Comparison of ENCODE assay signal across 8 mouse cellular contexts in genomic region chr10:60107448-60107847, GRCm38 (mm10). TPM values are rescaled to one million over a fixed set of nuclear protein-coding genes. Genes with fewer than 3 reads are reported as not detected.
DNase-seq lines count a peak whose midpoint lies in the region; ATAC-seq and TF ChIP-seq lines count a peak whose summit lies in the region.

No protein-coding gene starts in this region.

- no peak for TF ChIP-seq POLR2A in liver, adult 2 months (IDR thresholded peaks at IDR 0.05; ENCODE audit: extremely low read depth, insufficient read depth, low read length)

- no peaks in the 10 kb centered on the region for H3K4me1 ChIP-seq in liver, adult 2 months (ENCODE audit: control insufficient read depth, insufficient read depth, low read length)
- no peaks in the 10 kb centered on the region; the same call in 1 of the 2 replicates for H3K4me1 ChIP-seq in brown adipose tissue, adult 24 weeks (ENCODE audit: control insufficient read depth, insufficient read depth, insufficient read length, low read length)
- H3K4me1 ChIP-seq in forebrain, embryonic 13.5 days = peaks cover 37% of the 10 kb centered on the region
- peaks cover 28% of the 10 kb centered on the region for H3K4me1 ChIP-seq in limb, embryonic 12.5 days (replicated peaks)

- no peaks in the 10 kb centered on the region for H3K9me3 ChIP-seq in forebrain, embryonic 13.5 days (replicated peaks)
- no peaks in the 10 kb centered on the region for H3K9me3 ChIP-seq in limb, embryonic 12.5 days

- H3K79me2 ChIP-seq in liver, adult 2 months (ENCODE audit: control insufficient read depth, insufficient read depth, low read length) = no peaks in the 10 kb centered on the region

- WGBS in liver, adult 2 months = 8% methylated on average over 28 of the region's 28 CpGs
- WGBS in forebrain, embryonic 13.5 days = under 1% methylated on average over 27 of the region's 28 CpGs
- 1% methylated on average over 28 of the region's 28 CpGs for WGBS in limb, embryonic 12.5 days

- no peaks in the 10 kb centered on the region for H3K36me3 ChIP-seq in liver, adult 2 months (ENCODE audit: control insufficient read depth, insufficient read depth, low read length)
- H3K36me3 ChIP-seq in forebrain, embryonic 13.5 days (ENCODE audit: poor library complexity, severe bottlenecking) = no peaks in the 10 kb centered on the region
- H3K36me3 ChIP-seq in limb, embryonic 12.5 days = no peaks in the 10 kb centered on the region

- no peak for DNase-seq in liver, adult 2 months (ENCODE audit: extremely low read depth, low read depth, low spot score)
- no peak for DNase-seq in liver
- DNase-seq in neural tube, embryonic 10.5 days (ENCODE audit: extremely low spot score, low spot score) = peak; percentile 41
- no peak for DNase-seq in T-cell, adult 2 months (ENCODE audit: low spot score)
- no peak for DNase-seq in urinary bladder, postnatal 4 days (ENCODE audit: low spot score in 2 of 2)

- peaks cover 19% of the 10 kb centered on the region for H3K27me3 ChIP-seq in liver, adult 2 months (ENCODE audit: control insufficient read depth, insufficient read depth, low read length)
- H3K27me3 ChIP-seq in forebrain, embryonic 13.5 days = peaks cover 60% of the 10 kb centered on the region
- peaks cover 80% of the 10 kb centered on the region for H3K27me3 ChIP-seq in limb, embryonic 12.5 days

- no peak for ATAC-seq in forebrain, embryonic 13.5 days
- ATAC-seq in limb, embryonic 12.5 days (ENCODE audit: insufficient number of reproducible peaks, insufficient read depth, low FRiP score, low TSS enrichment, low read depth) = no peak

- peak overlapping the region; percentile 96 for H3K4me2 ChIP-seq in forebrain, embryonic 13.5 days
- H3K4me2 ChIP-seq in limb, embryonic 12.5 days = peak overlapping the region; percentile 98

- peak overlapping the region; percentile 17; the same call in 1 of the 2 replicates for H3K4me3 ChIP-seq in liver, adult 2 months (ENCODE audit: insufficient read depth, low read depth, low read length)
- H3K4me3 ChIP-seq in brown adipose tissue, adult 24 weeks (ENCODE audit: insufficient read depth, low read depth, low read length) = peak overlapping the region; percentile 53
- peak overlapping the region; percentile 63 for H3K4me3 ChIP-seq in forebrain, embryonic 13.5 days
- H3K4me3 ChIP-seq in limb, embryonic 12.5 days (replicated peaks) = peak overlapping the region; percentile 61

- TF ChIP-seq CTCF in liver, adult 2 months (IDR thresholded peaks at IDR 0.05; ENCODE audit: low read depth, low read length) = no peak

- no peak overlapping the region for H3K27ac ChIP-seq in liver, adult 2 months (replicated peaks; ENCODE audit: insufficient read depth, low read depth, low read length)
- H3K27ac ChIP-seq in brown adipose tissue, adult 24 weeks (replicated peaks; ENCODE audit: low read depth, low read length) = no peak overlapping the region
- H3K27ac ChIP-seq in forebrain, embryonic 13.5 days = no peak overlapping the region
- no peak overlapping the region for H3K27ac ChIP-seq in limb, embryonic 12.5 days

- H3K9ac ChIP-seq in liver, adult 2 months (ENCODE audit: low read depth, low read length) = no peak overlapping the region
- H3K9ac ChIP-seq in forebrain, embryonic 13.5 days = peak overlapping the region; percentile 78
- peak overlapping the region; percentile 64 for H3K9ac ChIP-seq in limb, embryonic 12.5 days (replicated peaks)

RNA-seq across cellular contexts. Expression of gene Spock2, which starts 1.4 kb away (rescaled TPM):
- total RNA-seq in liver, adult 2 months (2014; rRNA removed) = 0.18 and 0.40 TPM in 2 replicates
- 0.34 and 0.40 TPM in 2 replicates for polyA plus RNA-seq in liver, adult 2 months (2012; rRNA removed)
- 1.7 and 2.2 TPM in 2 replicates for polyA plus RNA-seq in brown adipose tissue, adult 24 weeks (2012; ENCODE audit: insufficient read depth, insufficient read length, missing spikeins)
- polyA plus RNA-seq in forebrain, embryonic 13.5 days (2015; fragmentation: Nextera tagmentation; extraction: Ambion mirVana) = 19.7 and 25.9 TPM in 2 replicates
- polyA plus RNA-seq in limb, embryonic 12.5 days (2016; fragmentation: Nextera tagmentation; extraction: Ambion mirVana) = 4.1 and 4.4 TPM in 2 replicates
